Mouse (Mus musculus): ENCODE results near the gene Ccdc125.

Ccdc125 gene

DNA sequence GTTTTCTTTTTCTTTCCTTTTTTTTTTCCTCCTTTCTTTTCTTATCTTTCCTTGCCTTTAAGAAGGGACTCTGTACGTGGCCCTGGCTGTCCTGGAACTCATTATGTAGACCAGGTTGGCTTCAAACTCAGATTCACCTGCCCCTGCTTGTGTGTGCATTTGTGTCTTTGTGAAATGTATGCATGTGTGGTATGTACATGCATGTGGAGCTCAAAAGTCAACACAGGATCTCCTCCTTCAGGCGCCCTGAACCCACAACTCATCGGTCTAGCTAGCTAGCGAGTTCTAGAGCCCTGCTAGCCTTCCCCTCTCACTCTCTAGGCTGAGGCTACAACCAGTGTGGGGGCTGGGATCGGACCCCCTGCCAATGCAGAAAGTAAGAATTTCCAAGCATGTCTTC is 73.3 kb downstream of the Ccdc125 start:
- POLR2A ChIA-PET, result interaction anchor here in 3 of 4 experiments (0.6 to 10.6 kb wide), 14 partner anchors 11 to 1025 kb away, joined by 3 to 261 read pairs (median 5); partner anchors contain the start of genes Cdk7 (in 3 of the 3), Ccnb1 (in 2 of the 3), Ak6 (in 1 of the 3) and Pik3r1 (in 1 of the 3)
- CTCF ChIA-PET, result no interaction called here

DNA sequence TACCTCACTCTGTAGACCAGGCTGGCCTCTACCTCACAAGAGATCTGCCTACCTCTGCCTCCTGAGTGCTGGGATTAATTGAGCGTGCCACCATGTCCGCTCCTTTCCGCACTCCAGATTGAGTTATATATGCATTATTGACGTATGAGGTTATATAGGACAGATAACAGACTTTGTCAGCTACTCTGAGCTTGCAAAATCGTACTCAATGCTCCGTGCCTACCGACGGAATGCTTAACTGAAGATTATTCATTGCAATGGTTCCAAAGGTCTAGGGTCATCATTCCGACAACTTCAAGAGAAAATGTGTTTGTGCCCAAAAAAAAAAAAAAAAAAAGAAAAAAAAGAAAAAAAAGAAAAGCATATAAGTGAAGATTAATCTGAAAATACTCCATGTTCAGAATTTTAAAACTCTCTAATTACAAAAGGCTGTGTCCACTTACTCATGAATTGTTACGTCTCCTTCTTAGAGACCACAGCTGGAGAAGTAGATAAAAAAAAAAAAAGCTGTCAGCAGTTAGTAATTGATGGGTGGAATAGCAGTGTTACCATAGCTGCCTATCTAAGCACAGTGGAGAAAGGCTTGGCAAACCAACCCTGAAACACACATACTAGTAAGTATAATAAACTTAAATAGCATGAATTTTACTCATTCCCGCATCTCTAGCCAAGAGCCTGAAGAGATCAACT is 74.0 kb downstream of the Ccdc125 start:
- POLR2A ChIA-PET, result interaction anchor here (0.6 to 10.6 kb wide), 37 partner anchors 12 to 1024 kb away, joined by 3 to 261 read pairs (median 5); partner anchors contain the start of genes Cdk7 (in 3 of the 4), Ak6 (in 2 of the 4), Ccnb1 (in 2 of the 4) and Rad17 (in 2 of the 4)
- CTCF ChIA-PET, result interaction anchor here in 1 of 4 experiments (1.2 to 1.6 kb wide), 3 partner anchors 13 to 131 kb away, joined by 3 to 6 read pairs (median 4); partner anchors contain the start of gene Cdk7

DNA sequence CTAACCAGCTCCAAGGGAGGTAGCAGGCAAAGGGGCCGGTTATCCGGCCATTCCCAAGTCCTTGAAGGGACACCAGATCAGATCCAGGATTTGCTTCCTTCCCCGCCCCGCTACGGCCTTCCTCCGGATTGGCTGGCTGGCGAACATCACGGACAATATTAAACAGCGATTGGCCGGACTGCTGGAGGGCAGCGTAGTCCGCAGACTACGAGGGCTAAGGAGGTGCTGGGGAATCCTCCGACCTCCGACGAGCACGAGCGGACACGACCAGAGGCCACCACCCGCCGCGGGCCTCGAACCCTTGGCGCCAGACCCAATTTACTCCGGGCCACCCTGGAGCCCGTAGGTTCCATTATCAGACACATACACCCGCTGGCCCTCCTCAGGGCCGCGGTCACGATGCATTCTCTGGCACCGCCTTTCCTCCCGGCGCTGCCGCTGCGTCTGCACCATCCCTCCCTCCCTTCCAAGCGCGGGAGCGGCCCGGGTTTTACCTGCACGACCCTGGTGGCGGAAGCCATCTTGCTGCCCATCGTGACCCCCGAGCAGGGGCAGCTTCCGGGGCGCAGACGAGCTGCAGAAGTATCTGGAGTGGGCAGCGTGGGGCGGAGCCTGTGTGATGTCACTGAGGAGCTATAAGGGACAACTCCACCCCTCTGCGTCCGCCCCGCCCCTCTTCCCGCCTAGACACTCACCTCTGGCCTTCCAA is 74.7 kb downstream of the Ccdc125 start, which contains the start of gene Mrps36:
Gene Mrps36 (minus strand): TSS at position 624 of the 709 bp plus-strand sequence.
- POLR2A ChIA-PET, result interaction anchor here (0.5 to 10.6 kb wide), 55 partner anchors 12 to 1911 kb away, joined by 3 to 261 read pairs (median 4); partner anchors contain the start of genes Ccnb1 (in 3 of the 4), Cdk7 (in 3 of the 4), Cenph (in 2 of the 4) and Ak6 (in 1 of the 4)
- CTCF ChIA-PET, result interaction anchor here in 1 of 4 experiments (1.2 to 1.6 kb wide), 3 partner anchors 13 to 132 kb away, joined by 3 to 6 read pairs (median 4); partner anchors contain the start of gene Cdk7

DNA sequence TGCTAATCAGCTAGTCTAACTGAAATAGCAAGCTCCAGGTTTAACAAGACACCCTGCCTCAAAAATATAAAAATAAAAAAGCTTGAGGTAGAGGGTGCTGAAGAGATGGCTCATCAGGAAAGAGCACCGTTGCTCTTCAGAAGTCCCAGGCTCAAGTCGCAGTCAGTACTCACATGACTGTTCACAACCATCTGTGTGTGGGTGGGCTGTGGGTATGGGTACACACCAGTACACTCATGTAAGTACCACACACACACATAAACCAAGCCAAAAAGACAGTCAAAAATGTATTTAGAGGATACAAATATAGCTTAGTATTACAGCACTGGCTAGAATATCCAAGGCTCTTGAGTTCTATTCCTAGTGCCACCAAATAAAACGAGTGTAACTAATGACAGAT is 76.6 kb downstream of the Ccdc125 start:
- CTCF ChIA-PET, result no interaction called here
- POLR2A ChIA-PET, result interaction anchor here in 2 of 4 experiments (0.8 to 10.6 kb wide), 17 partner anchors 10 to 1931 kb away, joined by 3 to 261 read pairs (median 16); partner anchors contain the start of genes Ccnb1 (in 2 of the 2), Cdk7 (in 2 of the 2), Cenph (in 2 of the 2) and Fcho2 (in 1 of the 2)
